Mouse (Mus musculus): ENCODE measurements around the gene Slc1a5. TPM values are rescaled to one million over a fixed set of nuclear protein-coding genes. Genes with fewer than 3 reads are reported as not detected.

Gene Slc1a5
- total RNA-seq, 2 experiments from 2014 or later, result 28.4 to 28.7 TPM

GRCm38 (mm10) chr7:16782555-16783125 lies 1.5 kb downstream of the Slc1a5 start:
- no peak for DNase-seq

GRCm38 (mm10) chr7:16783224-16783688 lies 2.1 kb downstream of the Slc1a5 start:
- peak; percentile 21 for DNase-seq

GRCm38 (mm10) chr7:16783758-16784415 lies 2.7 kb downstream of the Slc1a5 start:
- peak; percentile 75 for DNase-seq

- DNase-seq, result no peak
These were observed 3.4 kb downstream of the Slc1a5 start for GRCm38 (mm10) chr7:16784498-16784976.

GRCm38 (mm10) chr7:16785541-16786083 lies 4.5 kb downstream of the Slc1a5 start:
- no peak for DNase-seq

GRCm38 (mm10) chr7:16792316-16792715 lies 11.2 kb downstream of the Slc1a5 start:
- no peak for DNase-seq

GRCm38 (mm10) chr7:16793010-16793725 lies 12.0 kb downstream of the Slc1a5 start:
- no peak for DNase-seq

GRCm38 (mm10) chr7:16794886-16795285 lies 13.7 kb downstream of the Slc1a5 start:
- no peak for DNase-seq

- no peak for DNase-seq
These were observed 23.4 kb downstream of the Slc1a5 start for GRCm38 (mm10) chr7:16804409-16805028.

- no peak for DNase-seq
These were observed 26.8 kb downstream of the Slc1a5 start for GRCm38 (mm10) chr7:16807936-16808335.

- DNase-seq, result no peak
These were observed 27.5 kb downstream of the Slc1a5 start for GRCm38 (mm10) chr7:16808647-16809046.

GRCm38 (mm10) chr7:16809739-16810138 lies 28.6 kb downstream of the Slc1a5 start:
- DNase-seq, result peak; percentile 81

- no peak for DNase-seq
These were observed 29.3 kb downstream of the Slc1a5 start for GRCm38 (mm10) chr7:16810399-16810919.

- peak; percentile 44 for DNase-seq
These were observed 29.9 kb downstream of the Slc1a5 start for GRCm38 (mm10) chr7:16810920-16811648.

- no peak for DNase-seq
These were observed 30.5 kb downstream of the Slc1a5 start for GRCm38 (mm10) chr7:16811649-16812070.

GRCm38 (mm10) chr7:16812505-16812904 lies 31.4 kb downstream of the Slc1a5 start:
- DNase-seq, result no peak

GRCm38 (mm10) chr7:16815351-16815941 lies 34.3 kb downstream of the Slc1a5 start, which contains the start of gene Strn4:
Gene Strn4, plus strand, starts transcription at chr7:16815889.
- no peak for DNase-seq

GRCm38 (mm10) chr7:16816078-16816474 lies 34.9 kb downstream of the Slc1a5 start:
- peak; percentile 81 for DNase-seq

GRCm38 (mm10) chr7:16816475-16817122 lies 35.5 kb downstream of the Slc1a5 start, which contains the start of gene Fkrp:
Gene Fkrp, minus strand, starts transcription at chr7:16816732.
- peak; percentile 68 for DNase-seq

GRCm38 (mm10) chr7:16817693-16818092 lies 36.6 kb downstream of the Slc1a5 start:
- DNase-seq, result no peak
